Mouse (Mus musculus) erythroblast, embryonic 14.5 days (primary cell): ENCODE data around the gene Ddr1. TPM values are rescaled to one million over a fixed set of nuclear protein-coding genes. Genes with fewer than 3 reads are reported as not detected.

Experiments used
- H3K27me3 ChIP-seq: 2 replicates; pipeline ENCODE4 v1.6.1; 2012; ENCODE audit warnings: inconsistent platforms; ENCODE audit not compliant: control insufficient read depth
- H3K36me3 ChIP-seq: 2 replicates; pipeline ENCODE4 v1.6.1; 2012; ENCODE audit warnings: mild to moderate bottlenecking, inconsistent platforms; ENCODE audit not compliant: control insufficient read depth
- H3K4me1 ChIP-seq: 2 replicates; pipeline ENCODE4 v1.6.1; 2012; ENCODE audit warnings: inconsistent platforms; ENCODE audit not compliant: control insufficient read depth
- H3K4me3 ChIP-seq: replicated peaks from 2 replicates; pipeline ENCODE3; 2012; ENCODE audit warnings: moderate library complexity, mild to moderate bottlenecking, inconsistent platforms
- H3K9me3 ChIP-seq: 2 replicates; pipeline ENCODE4 v1.6.1; 2012; ENCODE audit warnings: low read length, inconsistent platforms, mixed read lengths; ENCODE audit not compliant: control insufficient read depth
- GATA1 ChIP-seq: IDR thresholded peaks from 2 replicates; pipeline ENCODE4 v1.6.1; 2012; ENCODE audit warnings: low read length, inconsistent platforms, mixed read lengths
- TAL1 ChIP-seq: IDR thresholded peaks from 3 replicates; pipeline ENCODE4 v1.6.1; 2012; ENCODE audit warnings: low read length, inconsistent platforms, mixed read lengths
- polyA plus RNA-seq: library from polyadenylated mRNA; stranded (reverse); fragments of >175 nt; gene quantifications from 2 replicates; pipeline ENCODE4 v1.2.3, GENCODE M21; 2012

Gene Ddr1
- polyA plus RNA-seq, 1 experiment = not detected

- Histone ChIP-seq H3K4me1 (peaks cover 23% of the 10 kb centered on the region), H3K36me3 (peaks cover 53% of the 10 kb centered on the region), H3K27me3 (no peaks in the 10 kb centered on the region), H3K9me3 (no peaks in the 10 kb centered on the region), H3K4me3 (peak within 1 kb of the TSS; percentile 73)
- TF ChIP-seq GATA1 (no peak), TAL1 (no peak)
Observed at GRCm38 (mm10) chr17:35667334-35668065, 36.9 kb downstream of the Ddr1 start, which contains the start of gene Vars2. TSS of gene Vars2 (minus strand) at chr17:35667592.

DNA sequence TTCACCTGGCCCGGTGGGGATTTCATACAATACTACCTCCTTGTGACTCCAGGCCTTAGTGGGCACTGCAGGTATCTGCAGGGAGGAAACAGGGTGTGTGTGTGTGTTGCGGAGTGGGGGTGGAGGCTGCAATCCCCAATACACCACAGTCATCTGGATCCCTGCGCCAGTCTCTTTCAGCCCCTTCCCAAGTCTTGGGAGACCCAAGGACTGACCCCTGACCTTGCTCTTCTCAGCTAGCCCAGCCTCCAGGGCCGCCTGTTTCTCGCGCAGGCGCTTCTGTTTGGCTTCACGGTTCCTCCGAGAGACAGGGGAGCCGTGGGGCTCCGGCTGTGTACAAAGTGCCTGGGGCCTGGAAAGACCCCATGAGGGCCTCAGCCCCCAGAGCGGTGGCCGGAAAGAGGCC lies 37.6 kb downstream of the Ddr1 start:
- no peaks in the 10 kb centered on the region for H3K27me3 ChIP-seq
- H3K4me1 ChIP-seq = peaks cover 21% of the 10 kb centered on the region
- H3K9me3 ChIP-seq = no peaks in the 10 kb centered on the region
- peaks cover 56% of the 10 kb centered on the region for H3K36me3 ChIP-seq
- no peak for TF ChIP-seq GATA1
- no peak for TF ChIP-seq TAL1
- peak overlapping the region; percentile 73 for H3K4me3 ChIP-seq

- TF ChIP-seq TAL1 = no peak
- no peak for TF ChIP-seq GATA1
- peaks cover 61% of the 10 kb centered on the region for H3K36me3 ChIP-seq
- no peaks in the 10 kb centered on the region for H3K9me3 ChIP-seq
- no peaks in the 10 kb centered on the region for H3K27me3 ChIP-seq
- peaks cover 21% of the 10 kb centered on the region for H3K4me1 ChIP-seq
- no peak overlapping the region for H3K4me3 ChIP-seq
Observed at GRCm38 (mm10) chr17:35665957-35666515, 38.4 kb downstream of the Ddr1 start.

- H3K27me3 ChIP-seq = no peaks in the 10 kb centered on the region
Observed at GRCm38 (mm10) chr17:35653086-35653485, 51.3 kb downstream of the Ddr1 start.

DNA sequence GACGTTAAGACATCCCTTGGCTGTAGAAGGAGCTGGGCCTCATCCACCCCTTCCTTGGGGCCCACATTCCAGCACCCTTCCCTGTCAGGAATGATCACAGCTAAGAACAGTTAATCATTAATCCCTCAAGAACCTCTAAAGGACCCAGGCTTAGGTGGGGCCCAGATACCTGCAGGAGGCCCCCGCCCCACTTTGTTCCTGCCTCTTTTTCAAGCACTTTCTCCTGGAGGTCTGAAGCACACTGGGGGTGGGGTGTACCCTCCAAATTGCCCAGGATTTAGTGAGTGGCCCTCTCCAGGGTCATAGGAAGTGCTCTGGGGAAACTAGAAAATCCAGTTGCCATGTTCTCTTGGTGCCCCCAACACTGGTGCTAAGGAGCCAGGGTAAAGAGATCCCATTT lies 55.0 kb downstream of the Ddr1 start:
- no peak overlapping the region for H3K4me3 ChIP-seq
- TF ChIP-seq GATA1 = no peak
- no peak for TF ChIP-seq TAL1
- no peaks in the 10 kb centered on the region for H3K36me3 ChIP-seq
- peaks cover 2% of the 10 kb centered on the region; the same call in 1 of the 2 replicates for H3K27me3 ChIP-seq
- no peaks in the 10 kb centered on the region for H3K4me1 ChIP-seq
- H3K9me3 ChIP-seq = no peaks in the 10 kb centered on the region

More at GRCm38 (mm10) chr17:35653086-35653485, 51.3 kb downstream of the Ddr1 start:
- Histone ChIP-seq H3K9me3 (no peaks in the 10 kb centered on the region), H3K4me3 (no peak overlapping the region), H3K36me3 (peaks cover 24% of the 10 kb centered on the region), H3K4me1 (no peaks in the 10 kb centered on the region)
- no peak for TF ChIP-seq GATA1

DNA sequence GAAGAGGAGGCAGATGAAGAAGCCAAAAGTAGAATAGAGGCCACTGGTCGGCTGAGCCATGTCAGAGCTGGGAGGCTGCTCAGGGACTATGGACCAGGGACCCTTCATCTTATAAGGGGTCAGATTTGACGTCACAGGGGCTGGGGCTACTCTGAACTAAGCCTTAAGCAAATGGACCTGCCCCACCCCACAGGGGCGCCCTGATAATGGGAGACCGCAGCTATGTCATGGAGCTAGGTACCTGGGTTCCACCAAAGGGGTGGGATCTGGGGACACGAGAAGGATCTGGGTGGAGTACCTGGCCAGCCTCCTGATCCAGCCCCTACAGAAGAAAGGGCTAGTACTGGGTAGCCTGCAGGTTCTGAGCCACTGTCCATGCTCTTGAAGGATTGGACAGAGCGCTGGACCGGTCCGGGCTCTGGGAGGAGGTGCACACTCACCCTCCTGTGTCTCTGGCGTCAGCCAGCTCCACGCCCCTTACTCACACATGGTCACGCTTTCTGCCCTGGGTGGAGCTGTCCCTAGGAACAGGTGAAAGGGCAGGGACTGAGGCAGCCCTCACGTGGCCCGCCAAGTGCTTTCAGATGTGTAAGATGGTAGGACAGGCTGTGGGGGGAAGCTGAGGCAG lies 60.7 kb downstream of the Ddr1 start, which contains the start of gene Mucl3:
Mucl3 (minus strand) TSS at position 87 of the 628 bp plus-strand sequence.
- H3K27me3 ChIP-seq = peaks cover 11% of the 10 kb centered on the region
- H3K4me1 ChIP-seq = no peaks in the 10 kb centered on the region
- no peaks in the 10 kb centered on the region for H3K9me3 ChIP-seq
- TF ChIP-seq GATA1 (no peak), TAL1 (no peak)
- H3K36me3 ChIP-seq = no peaks in the 10 kb centered on the region
- no peak within 1 kb of the TSS for H3K4me3 ChIP-seq

DNA sequence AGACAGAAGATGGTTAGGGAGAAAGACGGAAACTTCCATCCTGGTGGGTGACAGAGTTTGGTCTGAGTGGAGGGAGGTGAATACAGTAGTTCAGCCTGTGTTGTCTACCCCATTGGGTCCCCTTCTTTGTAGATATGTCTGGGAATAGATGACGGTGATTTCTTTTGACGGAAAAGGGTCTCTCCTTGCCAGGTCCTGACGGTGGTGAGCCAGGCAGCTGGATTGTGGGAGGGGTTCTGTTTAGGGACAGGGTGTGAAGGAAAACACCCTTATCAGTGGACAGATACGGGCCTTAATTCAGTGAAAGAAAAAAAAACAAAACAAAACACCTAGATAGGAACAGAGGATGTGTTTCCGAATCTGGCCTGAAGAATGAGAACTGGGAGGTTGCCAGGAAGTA lies 65.1 kb downstream of the Ddr1 start:
- Histone ChIP-seq H3K9me3 (no peaks in the 10 kb centered on the region), H3K4me1 (peaks cover 3% of the 10 kb centered on the region), H3K36me3 (no peaks in the 10 kb centered on the region), H3K27me3 (peaks cover 20% of the 10 kb centered on the region), H3K4me3 (no peak overlapping the region)
- TF ChIP-seq TAL1 (no peak), GATA1 (no peak)

DNA sequence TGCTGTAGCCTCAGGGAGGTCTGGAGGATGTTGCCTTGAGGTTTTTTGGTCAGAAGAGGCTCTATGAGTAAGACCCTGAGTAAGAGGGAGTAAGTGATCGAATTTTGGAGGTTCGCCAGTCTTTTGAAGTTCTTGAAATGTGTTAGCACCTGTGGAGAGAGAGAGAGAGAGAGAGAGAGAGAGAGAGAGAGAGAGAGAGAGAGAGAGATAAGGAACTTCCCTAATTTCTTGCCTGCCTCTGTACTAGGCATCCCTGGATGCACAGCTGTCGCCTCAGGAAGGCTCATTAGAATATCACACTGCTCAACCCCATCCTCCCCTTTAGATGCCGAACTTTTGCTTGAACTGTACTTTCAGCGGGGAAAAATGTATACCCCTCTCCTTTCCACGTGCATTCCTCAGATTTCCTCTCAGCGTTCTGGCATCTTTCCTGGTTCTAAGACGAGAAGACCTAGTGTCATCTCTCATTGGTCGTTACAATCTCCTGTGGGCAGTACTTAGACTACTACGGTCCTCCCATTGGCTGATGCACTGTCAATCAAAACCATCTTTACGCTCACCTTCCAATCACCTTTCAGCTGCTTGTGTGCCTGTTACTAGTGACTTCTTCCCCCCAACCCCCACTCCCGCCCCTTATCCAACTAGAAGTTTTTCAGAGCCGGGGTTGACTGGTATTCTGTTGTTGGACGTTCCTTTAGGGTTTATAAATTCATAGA lies 65.8 kb downstream of the Ddr1 start:
- Histone ChIP-seq H3K4me3 (no peak overlapping the region), H3K36me3 (no peaks in the 10 kb centered on the region), H3K27me3 (peaks cover 15% of the 10 kb centered on the region), H3K9me3 (no peaks in the 10 kb centered on the region), H3K4me1 (peaks cover 3% of the 10 kb centered on the region)
- TF ChIP-seq TAL1 (no peak), GATA1 (no peak)

DNA sequence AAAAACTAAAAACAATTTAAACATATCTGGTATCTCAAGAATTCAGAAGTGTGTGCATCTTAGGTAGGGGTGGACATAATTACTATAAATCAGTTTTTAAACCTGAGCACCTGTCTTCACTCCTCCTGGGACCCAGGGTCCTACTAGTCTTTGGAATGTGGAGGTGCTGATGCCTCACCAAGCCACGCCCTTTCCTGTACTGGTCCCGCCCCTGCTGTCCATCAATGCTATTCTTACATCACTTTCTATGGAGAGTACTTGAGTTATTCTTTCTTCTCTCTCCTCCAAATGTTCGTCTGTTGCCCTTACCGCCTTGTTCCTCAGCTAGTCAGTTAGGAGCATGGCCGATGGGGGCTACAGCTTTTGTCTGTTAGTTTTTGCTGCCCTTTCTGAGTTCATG lies 68.1 kb downstream of the Ddr1 start:
- Histone ChIP-seq H3K4me3 (no peak overlapping the region), H3K36me3 (no peaks in the 10 kb centered on the region), H3K27me3 (peaks cover 11% of the 10 kb centered on the region), H3K9me3 (no peaks in the 10 kb centered on the region), H3K4me1 (peaks cover 3% of the 10 kb centered on the region)
- TF ChIP-seq GATA1 (no peak), TAL1 (no peak)
